Mouse (Mus musculus) thymus, adult 2 months (tissue): ENCODE data around the gene Akr1cl.

Experiments used
- CTCF ChIP-seq: fragments of 200-500 bp; IDR thresholded peaks from 2 replicates; pipeline ENCODE4 v1.5.1; 2012; ENCODE audit warnings: mild to moderate bottlenecking, control low read depth, low read length, moderate library complexity, borderline replicate concordance; ENCODE audit not compliant: control insufficient read depth, poor library complexity, insufficient read depth; ENCODE audit errors: extremely low read depth
- POLR2A ChIP-seq: fragments of 200-500 bp; IDR thresholded peaks from 2 replicates; pipeline ENCODE4 v1.6.1; 2012; ENCODE audit warnings: mild to moderate bottlenecking, low read length, control low read depth, moderate library complexity; ENCODE audit not compliant: control insufficient read depth, poor library complexity, insufficient read depth; ENCODE audit errors: extremely low read depth

DNA sequence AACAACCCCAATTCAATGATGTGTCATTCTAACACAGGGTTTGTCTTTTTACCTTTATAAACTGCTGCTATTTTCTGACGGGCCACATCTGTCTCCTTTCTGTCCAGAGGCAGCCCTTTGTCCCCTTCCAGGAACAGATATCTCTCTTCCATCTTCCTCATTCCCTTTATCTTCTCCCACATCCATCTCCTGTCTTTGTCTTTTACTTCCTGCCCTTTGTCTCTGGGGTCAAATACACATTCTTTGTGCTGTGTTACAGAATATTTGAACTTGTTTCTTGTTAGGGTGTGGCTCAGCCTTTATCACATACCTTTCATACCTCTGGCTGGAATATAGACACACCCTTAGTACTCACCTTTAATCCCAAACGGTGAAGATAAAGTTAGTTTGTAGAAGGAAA, 5.0 kb upstream of the Akr1cl start:
- TF ChIP-seq CTCF (no peak), POLR2A (no peak)
